Mouse (Mus musculus) T-helper 2 cell (primary cell): Measurements from ENCODE around the gene Rapgef2.

Experiments
- in situ Hi-C: fragments of 300-600 bp; cut with MboI, MseI; formaldehyde crosslinking; loops from one replicate; pipeline ENCODE4 v1.15.1; 2025; ENCODE audit warnings: high pct_unique_total_duplicates

Rapgef2 gene

DNA sequence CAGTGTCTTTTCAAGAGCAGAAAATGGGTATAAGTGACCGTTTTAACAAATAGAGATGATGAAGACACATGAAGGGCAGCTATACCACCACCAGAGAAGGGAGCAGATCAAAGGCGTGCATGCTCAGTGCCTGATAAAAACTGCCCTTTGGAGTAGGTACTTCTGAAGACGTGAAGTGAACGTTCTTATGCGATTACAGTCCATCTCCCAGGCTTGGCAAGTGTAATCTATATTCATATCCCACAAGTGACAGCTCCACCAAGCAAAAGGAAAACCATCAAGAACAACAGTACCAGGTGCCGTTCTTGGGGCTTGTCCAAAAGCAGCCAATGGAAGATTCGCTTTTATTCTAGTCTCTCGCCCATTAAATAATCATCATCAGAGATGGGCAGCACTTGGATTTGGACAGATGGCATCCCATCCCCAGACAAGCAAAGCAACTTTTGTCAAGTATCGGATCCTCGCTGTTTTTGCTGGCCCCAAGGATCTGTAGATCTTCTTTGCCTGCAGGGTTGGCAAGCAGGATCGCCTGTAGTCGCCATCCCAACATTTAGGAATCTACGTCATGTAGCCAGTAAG lies 1.1 kb downstream of the Rapgef2 start:
- in situ Hi-C loops: loop anchor here (5.0 to 25.0 kb wide), 2 partner anchors 38 to 552 kb away; no protein-coding TSS in a partner anchor

DNA sequence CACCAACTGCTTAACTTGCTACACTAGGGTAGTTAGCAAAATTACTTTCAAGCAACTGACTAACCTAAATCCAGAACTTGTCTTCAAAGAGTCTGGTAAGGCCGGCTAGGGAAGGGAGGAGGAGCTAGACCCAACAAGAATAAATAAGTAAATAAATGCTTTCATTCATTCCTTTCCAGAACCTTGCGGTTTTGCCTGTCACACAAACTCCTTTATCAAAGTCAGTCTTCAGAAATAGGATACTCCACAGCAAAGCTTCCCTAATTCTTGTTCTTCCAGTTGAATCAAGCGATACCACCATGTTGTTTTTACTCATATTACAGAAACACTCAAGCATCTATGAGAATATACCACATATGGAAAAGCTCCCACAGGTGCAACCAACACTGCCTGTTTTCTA lies 2.3 kb downstream of the Rapgef2 start:
- in situ Hi-C loops: loop anchor here (25.0 kb wide), 1 partner anchor 553 kb away; no protein-coding TSS in a partner anchor

DNA sequence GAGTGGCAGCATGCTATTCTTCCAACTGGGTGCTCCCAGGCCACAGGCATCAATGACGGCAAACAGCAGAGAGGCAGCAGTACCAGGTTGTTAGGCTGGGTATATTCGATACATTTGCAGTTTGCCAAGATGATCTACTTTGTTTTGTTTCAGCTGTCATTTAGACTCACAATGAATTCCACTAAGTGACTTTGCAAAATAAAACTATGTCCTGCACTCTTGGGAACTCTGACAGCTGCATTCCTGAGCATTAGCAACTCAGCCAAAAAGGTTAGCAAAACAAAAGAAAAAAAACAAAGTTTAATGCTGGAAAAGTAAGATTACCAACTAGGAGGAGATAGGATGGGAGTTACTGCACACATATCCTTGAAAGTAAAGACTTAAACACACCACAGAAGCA lies 3.3 kb downstream of the Rapgef2 start:
- in situ Hi-C loops: loop anchor here (25.0 kb wide), 1 partner anchor 554 kb away; no protein-coding TSS in a partner anchor

DNA sequence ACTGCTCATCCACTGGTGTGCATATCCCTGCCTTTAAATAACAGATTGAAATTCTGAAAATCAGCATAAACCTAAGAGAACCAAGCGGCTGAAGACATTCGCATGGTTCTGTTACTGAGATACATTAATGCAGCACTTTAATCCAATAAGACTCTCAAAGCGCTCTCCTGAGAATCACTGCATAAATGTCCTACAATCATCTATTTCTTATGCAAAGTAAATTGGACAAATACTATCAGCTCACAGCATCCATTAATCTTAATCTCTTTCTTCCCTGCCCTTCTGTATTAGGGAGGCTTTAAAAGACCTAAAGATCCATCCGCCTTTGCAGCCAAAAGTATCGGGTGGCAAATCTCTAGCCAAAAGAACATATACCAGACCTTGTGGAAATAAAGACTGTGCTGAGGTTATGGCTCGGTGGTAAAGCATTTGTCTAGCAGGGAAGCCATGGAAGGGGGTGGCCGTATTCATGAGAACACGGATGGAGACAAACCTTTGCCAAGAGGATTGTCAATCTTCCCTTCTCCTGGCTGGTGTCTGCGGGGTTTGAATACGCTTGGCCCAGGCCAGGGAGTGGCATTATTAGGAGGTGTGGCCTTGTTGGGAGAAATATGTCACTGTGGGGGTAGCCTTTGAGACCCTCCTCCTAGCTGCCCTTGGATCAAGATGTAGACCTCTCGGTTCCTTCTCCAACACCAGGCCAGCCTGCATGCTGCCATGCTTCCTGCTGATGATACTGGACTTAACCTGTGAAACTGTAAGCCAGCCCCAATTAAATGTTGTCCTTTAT lies 10.3 kb downstream of the Rapgef2 start:
- in situ Hi-C loops: loop anchor here (25.0 kb wide), 1 partner anchor 561 kb away; no protein-coding TSS in a partner anchor

DNA sequence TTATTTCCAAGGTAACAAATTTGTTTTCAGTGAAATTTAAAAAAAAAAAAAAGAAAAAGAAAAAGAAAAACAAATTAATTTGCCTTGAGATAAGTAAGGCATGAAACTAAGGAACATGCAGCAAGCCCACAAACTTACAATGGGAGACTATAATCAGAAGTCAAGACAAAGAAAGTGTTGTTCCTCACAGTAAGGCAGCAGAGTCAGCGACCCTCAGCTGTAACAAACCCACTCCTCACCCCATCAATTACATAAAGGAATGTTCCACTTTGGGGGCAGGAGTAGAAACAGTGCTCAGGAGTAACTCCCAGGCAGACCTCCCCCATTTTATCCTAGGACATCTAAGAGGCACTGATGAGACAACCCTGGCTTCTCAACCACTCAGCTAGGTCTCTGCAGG lies 13.0 kb downstream of the Rapgef2 start:
- in situ Hi-C loops: no loop called here

DNA sequence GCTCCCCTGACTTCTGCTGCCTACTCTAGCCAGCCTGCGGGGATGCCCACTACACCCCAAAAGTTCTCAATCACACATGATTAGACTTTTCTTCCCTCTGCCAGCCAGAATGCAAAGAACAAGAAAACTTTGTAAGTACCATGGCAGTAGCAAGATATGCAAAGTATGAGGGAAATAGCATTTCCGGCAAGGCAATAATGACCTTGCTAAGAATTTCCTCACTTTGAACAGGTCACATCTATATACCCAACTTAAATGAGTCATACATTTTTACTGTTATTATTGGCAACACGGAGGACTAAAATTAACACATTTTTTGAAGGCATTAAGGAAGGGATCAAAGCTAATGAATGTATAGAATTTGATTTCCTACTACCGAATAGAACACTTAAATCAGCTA lies 13.4 kb downstream of the Rapgef2 start:
- in situ Hi-C loops: no loop called here

DNA sequence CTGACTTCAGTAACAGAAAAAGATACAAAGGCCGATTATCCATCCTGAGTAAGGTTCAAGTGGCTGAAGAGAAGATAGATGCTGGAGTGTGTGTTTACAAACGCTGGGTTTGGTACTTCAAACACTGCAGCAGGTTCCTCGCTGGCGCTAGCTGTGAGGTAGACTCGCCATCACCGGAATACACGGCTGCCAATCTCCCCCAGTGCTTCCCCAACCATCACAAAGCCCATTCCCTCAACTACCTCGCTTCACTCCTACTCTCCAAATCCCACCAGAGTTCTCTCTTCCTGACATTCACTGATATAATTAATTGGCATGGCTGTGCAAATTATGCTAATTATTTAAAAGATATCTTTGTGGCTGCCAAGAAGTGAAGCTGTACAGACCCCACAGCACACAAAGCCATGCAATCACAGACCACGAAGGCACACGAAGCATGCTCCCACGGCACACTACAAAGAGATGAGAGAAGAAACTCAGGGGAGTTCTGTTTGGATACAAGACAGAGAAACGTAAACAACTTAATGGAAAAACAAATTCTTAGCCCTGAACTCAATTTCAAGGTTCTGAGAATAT lies 15.2 kb downstream of the Rapgef2 start:
- in situ Hi-C loops: no loop called here

DNA sequence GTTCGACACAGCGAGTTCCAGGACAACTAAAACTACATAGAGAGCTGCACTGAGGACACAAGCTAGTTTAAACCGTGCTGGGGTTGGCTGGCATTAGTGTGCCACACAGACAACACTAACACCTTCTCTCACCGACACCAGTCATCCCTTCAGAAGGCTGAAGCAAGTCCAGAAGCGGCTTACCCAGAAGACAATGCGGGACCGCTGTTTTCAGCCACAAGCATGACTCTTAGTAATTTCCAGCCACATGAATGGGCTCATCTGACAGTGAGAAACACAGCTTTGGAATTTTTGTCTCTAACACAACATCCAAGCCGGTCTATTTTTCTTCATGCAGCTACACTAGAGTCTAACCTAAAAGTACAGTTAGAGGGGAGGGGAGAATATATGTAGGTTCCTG lies 16.4 kb downstream of the Rapgef2 start:
- in situ Hi-C loops: no loop called here

DNA sequence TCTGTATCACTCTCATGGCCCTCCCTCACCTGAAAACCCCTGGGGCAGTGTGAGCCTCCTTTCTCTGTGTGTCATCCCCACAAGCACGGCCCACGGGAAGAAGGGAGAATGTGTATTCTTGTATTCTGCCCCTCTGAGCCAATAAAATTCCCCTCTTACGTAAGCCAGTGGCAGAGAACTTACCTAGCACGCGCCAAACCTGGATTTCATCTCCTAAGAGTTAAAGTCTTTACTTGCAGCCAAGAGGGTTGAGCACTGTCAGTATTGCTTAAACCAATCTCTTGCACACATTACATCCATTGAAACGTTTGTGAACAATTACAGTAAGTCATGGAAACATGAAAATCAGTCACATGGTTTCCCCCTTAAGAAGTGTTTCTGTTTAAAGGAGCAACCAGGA lies 19.3 kb downstream of the Rapgef2 start:
- in situ Hi-C loops: no loop called here

DNA sequence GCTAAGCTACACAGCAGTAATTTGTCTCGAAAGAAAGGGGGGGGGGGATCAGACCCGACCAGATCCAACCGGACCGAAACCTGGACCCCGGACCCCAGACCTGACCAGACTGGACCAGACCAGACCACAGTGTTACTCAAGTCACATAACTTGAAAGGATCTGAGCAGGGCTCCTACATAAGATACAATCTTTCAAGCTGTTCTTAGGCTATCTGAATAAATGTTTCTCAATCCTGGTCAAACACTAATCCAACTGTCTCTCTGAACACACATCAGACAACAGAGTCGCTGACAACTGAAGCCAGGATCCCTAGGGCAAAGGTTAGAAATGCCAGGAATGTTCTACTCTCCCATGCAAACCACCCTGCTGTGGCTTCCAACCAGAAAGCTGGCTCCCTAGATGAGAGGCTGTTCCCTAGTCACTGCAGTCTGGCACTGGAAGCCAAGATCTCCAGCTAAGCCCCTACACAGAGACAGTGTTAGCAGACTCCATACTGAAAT lies 24.5 kb downstream of the Rapgef2 start:
- in situ Hi-C loops: no loop called here

DNA sequence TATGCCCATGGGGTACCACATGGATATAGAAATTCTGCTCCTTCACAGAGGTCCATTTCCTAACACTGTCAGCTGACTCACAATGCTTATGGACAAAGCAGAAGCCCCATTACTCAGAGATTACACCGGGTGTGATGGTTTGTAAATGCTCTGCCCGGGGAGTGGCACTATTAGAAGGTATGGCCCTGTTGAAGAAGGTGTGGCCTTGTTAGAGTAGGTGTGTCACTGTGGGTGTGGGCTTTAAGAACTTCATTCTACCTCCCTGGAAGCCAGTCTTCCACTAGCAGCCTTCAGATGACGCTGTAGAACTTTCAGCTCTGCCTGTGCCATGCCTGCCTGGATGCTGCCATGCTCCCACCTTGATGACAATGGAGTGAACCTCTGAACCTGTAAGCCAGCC lies 32.3 kb downstream of the Rapgef2 start:
- in situ Hi-C loops: no loop called here

DNA sequence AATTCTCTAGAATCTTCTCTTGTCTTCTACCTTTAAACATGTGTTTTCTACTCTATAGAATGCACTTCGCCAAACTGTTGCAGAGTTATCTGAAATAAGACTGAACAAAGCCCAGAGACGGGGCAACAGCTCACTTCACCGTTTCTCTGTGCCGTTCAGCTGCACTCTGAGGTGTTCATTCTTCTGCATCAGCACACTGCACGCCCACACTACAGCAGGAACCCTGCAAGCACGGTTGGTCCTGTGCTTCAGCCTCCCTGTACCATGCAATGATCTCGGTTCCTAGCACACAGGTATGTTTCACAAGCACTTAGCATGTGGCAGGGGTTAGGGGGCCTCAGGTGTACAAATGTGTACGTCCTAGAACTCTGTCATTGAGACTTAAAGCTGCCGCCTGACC lies 32.9 kb downstream of the Rapgef2 start:
- in situ Hi-C loops: no loop called here

DNA sequence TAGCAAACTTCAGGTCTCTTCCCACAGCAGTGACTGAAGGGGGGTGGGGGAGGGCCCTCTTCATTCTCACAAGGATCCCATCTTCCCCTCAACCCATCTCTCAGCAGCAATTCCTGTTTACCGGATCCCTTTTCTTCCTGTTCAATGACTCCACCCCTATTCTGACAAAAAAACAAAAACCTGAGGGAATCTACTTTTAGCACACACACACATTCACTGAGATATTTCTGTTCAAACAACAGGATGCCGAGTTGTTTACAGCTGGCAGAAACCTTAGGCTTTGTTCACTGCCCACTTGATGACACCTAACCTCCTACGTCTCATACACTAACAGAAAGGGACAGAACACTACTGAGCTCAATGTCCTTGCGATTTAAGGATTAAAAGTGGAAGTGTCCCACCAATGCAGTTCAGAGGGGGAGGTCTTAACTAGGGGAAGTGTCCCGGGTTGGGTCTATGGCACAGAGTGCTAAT lies 33.4 kb downstream of the Rapgef2 start:
- in situ Hi-C loops: no loop called here

DNA sequence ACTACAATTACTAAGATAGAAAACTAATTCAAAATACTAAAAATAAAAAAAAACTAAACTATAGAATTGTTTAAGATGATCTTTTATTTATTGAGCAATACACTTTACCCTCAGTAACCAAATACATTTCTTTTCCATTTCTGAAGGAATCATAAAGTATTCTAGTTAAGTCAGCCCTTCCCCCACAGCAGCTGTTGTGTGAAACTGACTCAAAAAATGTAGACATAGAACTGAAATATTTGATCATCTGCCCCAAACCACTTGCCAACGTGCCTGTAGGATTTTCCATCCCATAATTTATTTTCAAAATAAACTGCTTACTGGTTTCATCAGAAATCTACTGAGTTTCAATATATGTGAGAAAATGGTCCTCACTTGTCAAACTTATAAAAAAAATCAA lies 36.4 kb downstream of the Rapgef2 start:
- in situ Hi-C loops: loop anchor here (5.0 kb wide), 1 partner anchor 37 kb away; the partner anchor contains the start of gene Rapgef2

DNA sequence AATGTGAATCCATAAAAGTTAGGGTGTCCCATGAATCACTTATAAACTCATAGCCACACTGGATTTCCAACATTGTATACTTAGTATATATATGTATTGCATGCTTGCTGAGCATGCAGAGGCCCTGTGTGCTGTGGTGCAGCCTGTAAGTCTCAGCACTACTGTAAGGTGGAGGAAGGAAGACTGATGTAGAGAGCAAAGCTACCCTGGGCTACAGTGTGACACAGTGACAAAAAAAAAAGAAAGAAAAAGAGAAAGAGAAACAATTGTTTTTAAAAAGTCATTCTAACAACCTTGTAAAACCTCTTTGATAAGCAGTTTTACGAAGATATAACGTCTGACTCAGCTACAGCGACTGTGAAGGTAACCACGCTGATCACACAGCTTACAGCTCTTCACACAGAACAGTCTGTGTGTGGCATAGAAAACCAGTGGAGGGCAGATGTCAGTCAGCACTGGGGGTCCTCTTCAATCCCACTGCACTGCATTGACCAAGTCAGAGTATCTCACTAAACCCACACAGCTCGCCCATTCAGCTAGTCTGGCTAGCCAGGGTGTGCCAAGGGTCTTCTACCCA lies 37.6 kb downstream of the Rapgef2 start:
- in situ Hi-C loops: loop anchor here (5.0 kb wide), 1 partner anchor 39 kb away; the partner anchor contains the start of gene Rapgef2

DNA sequence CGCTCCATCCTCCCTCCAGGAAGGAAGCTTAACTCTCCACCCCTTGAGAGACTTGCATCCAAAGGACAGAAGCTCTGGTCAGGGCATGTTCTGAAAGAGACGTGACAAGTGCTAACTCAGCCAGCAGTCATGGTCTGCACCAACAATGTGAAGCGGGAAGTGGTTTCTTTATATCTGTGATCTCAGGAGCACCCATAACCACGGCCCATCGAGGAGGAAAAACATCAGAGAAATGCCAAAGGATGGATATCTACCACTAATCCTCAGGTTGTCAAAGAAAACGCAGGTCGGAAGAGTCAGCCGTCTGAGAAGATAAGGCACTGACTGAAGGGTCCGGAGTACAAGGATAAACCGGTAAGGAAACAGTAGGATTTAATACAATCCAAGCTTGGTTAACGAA lies 38.1 kb downstream of the Rapgef2 start:
- in situ Hi-C loops: loop anchor here (5.0 kb wide), 1 partner anchor 39 kb away; the partner anchor contains the start of gene Rapgef2

DNA sequence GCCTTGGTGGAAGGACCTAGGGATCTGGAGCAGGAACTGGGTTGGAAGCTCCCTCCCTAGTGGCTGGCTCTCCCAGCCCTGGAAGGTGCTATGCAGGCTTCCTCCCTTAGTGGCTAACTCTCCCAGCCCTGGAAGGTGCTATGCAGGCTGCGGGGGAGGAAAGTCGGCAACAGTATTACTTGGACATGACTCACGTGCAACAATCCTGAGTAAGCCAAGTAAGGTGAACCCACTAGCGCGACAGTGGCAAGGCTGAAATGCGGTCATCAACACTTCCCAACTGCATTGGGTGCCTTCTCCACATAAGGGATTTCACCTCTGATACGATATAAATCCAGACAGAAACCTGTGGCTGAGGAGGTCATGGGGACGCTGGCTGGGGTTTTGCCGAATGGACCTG lies 42.0 kb downstream of the Rapgef2 start:
- in situ Hi-C loops: no loop called here

DNA sequence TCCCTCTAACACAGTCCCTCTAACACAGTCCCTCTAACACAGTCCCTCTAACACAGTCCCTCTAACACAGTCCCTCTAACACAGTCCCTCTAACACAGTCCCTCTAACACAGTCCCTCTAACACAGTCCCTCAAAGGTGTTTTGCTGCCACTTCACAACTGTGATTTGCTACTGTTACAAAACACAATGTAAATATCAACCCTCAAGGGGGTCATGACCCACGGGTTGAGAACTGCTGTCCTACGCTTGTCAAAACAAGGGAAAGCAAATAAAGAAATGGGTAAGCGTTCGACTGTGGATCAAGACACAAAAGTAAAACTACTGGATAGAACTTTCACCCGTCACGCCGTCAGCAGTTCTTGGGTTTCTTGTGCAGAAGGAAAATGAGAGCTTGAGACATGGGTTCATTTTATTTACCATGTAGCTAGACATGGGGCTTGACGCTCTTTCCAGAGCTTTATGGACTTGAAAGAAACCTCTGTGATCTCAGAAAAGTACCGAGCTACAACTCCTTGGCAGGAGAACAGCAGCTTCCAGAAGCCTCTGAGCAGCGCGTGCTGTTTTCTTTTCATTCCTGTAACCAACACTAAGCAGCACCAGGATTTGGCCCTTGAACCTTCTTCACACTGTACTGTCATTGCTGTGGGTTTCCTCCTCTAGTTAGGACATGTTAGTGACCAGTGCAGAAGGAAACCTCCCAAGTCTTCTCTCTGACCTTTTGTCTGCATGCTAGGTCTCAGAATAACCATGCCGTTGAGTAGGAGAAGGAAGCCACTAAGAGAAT lies 43.2 kb downstream of the Rapgef2 start:
- in situ Hi-C loops: no loop called here

DNA sequence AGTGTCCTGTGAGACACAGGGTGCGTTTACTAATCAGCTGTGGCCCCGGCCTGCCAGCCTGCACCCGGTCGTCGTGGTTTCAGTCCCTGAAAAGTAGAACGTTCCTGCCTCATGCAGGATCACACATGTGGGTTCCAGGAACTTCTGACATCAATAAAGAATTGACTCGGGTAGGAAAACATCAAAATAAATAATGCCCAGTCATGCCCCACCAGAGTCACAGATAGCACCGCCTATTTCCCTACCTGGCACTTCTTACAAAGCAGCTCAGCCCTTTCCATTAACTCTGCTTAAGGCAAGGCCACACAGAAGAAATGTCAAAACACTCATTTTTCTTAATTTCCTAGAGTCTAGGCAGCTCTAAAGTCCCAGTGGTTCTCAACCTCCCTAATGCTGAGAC lies 44.0 kb downstream of the Rapgef2 start:
- in situ Hi-C loops: no loop called here

DNA sequence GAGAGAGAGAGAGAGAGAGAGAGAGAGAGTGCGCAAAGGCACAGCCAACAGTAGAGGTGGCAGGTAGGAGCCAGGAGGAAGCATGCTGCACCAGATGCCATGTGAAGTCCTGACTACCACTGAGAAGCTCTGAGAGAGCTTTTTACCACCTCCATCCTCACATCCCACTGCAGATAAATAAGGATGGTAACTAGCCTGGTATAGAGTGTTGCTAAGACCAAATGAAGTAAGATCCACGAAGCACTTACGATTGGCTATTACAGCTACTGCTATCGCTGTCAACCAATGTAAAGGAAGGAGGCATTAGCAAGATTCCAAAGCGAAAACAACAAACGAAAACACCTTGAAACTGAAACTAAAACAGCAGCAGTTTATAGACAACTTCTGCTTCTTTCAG lies 47.3 kb downstream of the Rapgef2 start:
- in situ Hi-C loops: no loop called here

DNA sequence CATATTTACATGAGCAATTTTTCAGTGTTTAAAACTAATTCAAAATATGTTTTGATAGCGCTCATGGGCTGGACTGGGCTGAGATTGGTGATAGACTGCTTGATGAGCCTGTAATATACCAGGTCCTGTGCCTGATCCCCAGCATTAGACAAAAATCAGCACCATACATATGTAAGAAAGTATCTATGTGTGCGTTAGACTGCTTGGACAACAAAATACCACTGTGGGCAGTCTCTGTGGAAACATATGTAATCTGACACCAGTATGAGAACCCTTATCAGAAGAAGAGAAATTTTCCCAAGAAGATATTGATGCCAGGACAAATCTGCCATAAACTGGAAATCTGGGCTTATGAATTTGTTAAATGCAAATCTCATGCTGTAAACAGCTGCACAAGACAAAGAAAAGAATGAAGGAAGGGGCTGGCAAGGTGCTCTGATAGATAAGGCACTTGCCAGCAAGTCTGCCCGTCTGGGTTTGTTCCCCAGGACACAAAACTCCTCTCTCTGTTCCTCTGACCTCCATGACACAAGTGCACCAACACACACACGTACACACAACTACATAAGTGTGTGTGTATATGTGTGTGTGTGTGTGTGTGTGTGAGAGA lies 47.8 kb downstream of the Rapgef2 start:
- in situ Hi-C loops: no loop called here
